Mouse (Mus musculus): ENCODE data around the gene Fam20a. TPM values are rescaled to one million over a fixed set of nuclear protein-coding genes. Genes with fewer than 3 reads are reported as not detected.
A peak's percentile ranks its signal among the peaks of the same experiment; 100 is the strongest.
"Not testable (repeated sequence)": the region's sequence is repeated elsewhere in the genome, so short reads cannot be mapped to it uniquely, and the experiment has no call there.

Fam20a gene
- polyA plus RNA-seq, 1 experiment from 2014 or later = 12.5 TPM

GRCm38 (mm10) chr11:109667371-109667770, 54.7 kb downstream of the Fam20a start:
- Histone ChIP-seq H3K4me3 (ENCODE audit: low read depth, low read length) (no peak overlapping the region), H3K4me2 (replicated peaks; ENCODE audit: low read depth, low read length) (no peak overlapping the region), H3K27ac (ENCODE audit: low read length) (no peak overlapping the region), H3K4me1 (ENCODE audit: insufficient read depth, low read depth, low read length) (no peaks in the 10 kb centered on the region), H3K27me3 (replicated peaks; ENCODE audit: insufficient read depth, low read length) (no peaks in the 10 kb centered on the region), H3K9ac (replicated peaks; ENCODE audit: low read depth) (no peak overlapping the region), H3K36me3 (ENCODE audit: insufficient read depth, low read length) (peaks cover 41% of the 10 kb centered on the region), H3K9me3 (ENCODE audit: low read length) (no peaks in the 10 kb centered on the region)
- TF ChIP-seq EP300 (IDR thresholded peaks at IDR 0.05) = no peak
- no peak for TF ChIP-seq CTCF (IDR thresholded peaks at IDR 0.05)
- ATAC-seq (no peak), DNase-seq (ENCODE audit: low spot score) (no peak)
- 89% methylated on average over 19 of the region's 19 CpGs for WGBS

DNA sequence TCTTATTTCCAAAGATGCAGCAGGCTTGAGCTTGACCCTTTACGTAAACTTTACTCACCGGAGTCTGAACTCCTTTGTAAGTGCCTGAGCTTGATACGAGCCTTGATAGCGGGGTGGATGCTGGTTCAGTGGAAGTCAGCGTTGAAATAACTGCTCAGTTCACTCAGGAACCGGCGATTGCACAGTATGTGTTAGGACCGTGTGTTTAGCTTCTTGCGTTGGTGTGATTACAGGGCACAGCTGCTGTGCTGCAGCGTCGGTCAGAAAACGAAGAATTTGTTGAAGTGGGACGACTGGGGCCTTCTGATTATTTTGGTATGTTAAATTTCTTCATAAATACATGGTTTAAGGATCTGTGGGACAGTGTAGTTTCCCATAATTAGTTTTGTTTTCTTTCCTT, 55.7 kb downstream of the Fam20a start:
- H3K9me3 ChIP-seq (ENCODE audit: low read length) = no peaks in the 10 kb centered on the region
- WGBS = 76% methylated on average over 13 of the region's 13 CpGs
- H3K4me3 ChIP-seq (ENCODE audit: low read depth, low read length) = no peak overlapping the region
- H3K36me3 ChIP-seq (ENCODE audit: insufficient read depth, low read length) = peaks cover 44% of the 10 kb centered on the region
- no peak overlapping the region for H3K4me2 ChIP-seq (replicated peaks; ENCODE audit: low read depth, low read length)
- no peak for TF ChIP-seq EP300 (IDR thresholded peaks at IDR 0.05)
- TF ChIP-seq CTCF (IDR thresholded peaks at IDR 0.05) = no peak
- H3K27me3 ChIP-seq (replicated peaks; ENCODE audit: insufficient read depth, low read length) = no peaks in the 10 kb centered on the region
- no peaks in the 10 kb centered on the region for H3K4me1 ChIP-seq (ENCODE audit: insufficient read depth, low read depth, low read length)
- no peak overlapping the region for H3K9ac ChIP-seq (replicated peaks; ENCODE audit: low read depth)
- 0 out of 2 replicates have a peak overlapping the region, but pooled peaks have one; percentile 32 for H3K27ac ChIP-seq (ENCODE audit: low read length)
- DNase-seq (ENCODE audit: low spot score) = peak; percentile 43
- peak; percentile 40; the same call in 1 of the 2 replicates for ATAC-seq

- Histone ChIP-seq H3K4me2 (replicated peaks; ENCODE audit: low read depth, low read length) (no peak overlapping the region), H3K4me3 (ENCODE audit: low read depth, low read length) (no peak overlapping the region), H3K27me3 (replicated peaks; ENCODE audit: insufficient read depth, low read length) (no peaks in the 10 kb centered on the region), H3K36me3 (ENCODE audit: insufficient read depth, low read length) (peaks cover 49% of the 10 kb centered on the region), H3K9ac (replicated peaks; ENCODE audit: low read depth) (no peak overlapping the region), H3K27ac (ENCODE audit: low read length) (no peak overlapping the region), H3K4me1 (ENCODE audit: insufficient read depth, low read depth, low read length) (no peaks in the 10 kb centered on the region), H3K9me3 (ENCODE audit: low read length) (no peaks in the 10 kb centered on the region)
- TF ChIP-seq EP300 (IDR thresholded peaks at IDR 0.05) (no peak), CTCF (IDR thresholded peaks at IDR 0.05) (no peak)
- DNase-seq (ENCODE audit: low spot score) = no peak
- ATAC-seq = no peak
- WGBS = 85% methylated on average over 6 of the region's 6 CpGs
These were observed 56.7 kb downstream of the Fam20a start for GRCm38 (mm10) chr11:109665424-109665823.

DNA sequence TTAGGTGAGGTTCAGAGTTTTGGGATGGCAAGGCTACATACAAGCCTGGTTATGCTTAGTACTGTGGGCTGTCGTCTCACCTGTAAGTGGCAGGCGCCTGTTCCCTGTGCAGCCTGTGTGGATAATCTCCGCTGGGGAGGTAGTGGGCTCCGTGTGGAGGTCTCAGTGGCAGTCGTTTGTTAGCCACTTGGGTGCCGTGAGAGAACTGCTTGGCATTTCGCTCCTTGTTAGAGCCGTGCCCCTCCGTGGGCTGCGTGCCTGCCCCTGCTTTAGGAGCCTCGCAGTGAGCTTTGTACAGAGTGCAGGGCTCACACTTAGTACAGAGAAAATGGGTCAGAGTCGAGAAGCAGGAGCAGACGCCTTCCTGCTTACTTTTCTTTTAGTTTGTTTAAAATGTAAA, 57.8 kb downstream of the Fam20a start:
- TF ChIP-seq CTCF (IDR thresholded peaks at IDR 0.05) (no peak), EP300 (IDR thresholded peaks at IDR 0.05) (no peak)
- Histone ChIP-seq H3K4me1 (ENCODE audit: insufficient read depth, low read depth, low read length) (no peaks in the 10 kb centered on the region), H3K9ac (replicated peaks; ENCODE audit: low read depth) (no peak overlapping the region), H3K27ac (ENCODE audit: low read length) (no peak overlapping the region), H3K4me2 (replicated peaks; ENCODE audit: low read depth, low read length) (no peak overlapping the region), H3K36me3 (ENCODE audit: insufficient read depth, low read length) (peaks cover 54% of the 10 kb centered on the region), H3K9me3 (ENCODE audit: low read length) (no peaks in the 10 kb centered on the region), H3K4me3 (ENCODE audit: low read depth, low read length) (no peak overlapping the region), H3K27me3 (replicated peaks; ENCODE audit: insufficient read depth, low read length) (no peaks in the 10 kb centered on the region)
- ATAC-seq (no peak), DNase-seq (ENCODE audit: low spot score) (no peak)
- 74% methylated on average over 13 of the region's 13 CpGs for WGBS

DNA sequence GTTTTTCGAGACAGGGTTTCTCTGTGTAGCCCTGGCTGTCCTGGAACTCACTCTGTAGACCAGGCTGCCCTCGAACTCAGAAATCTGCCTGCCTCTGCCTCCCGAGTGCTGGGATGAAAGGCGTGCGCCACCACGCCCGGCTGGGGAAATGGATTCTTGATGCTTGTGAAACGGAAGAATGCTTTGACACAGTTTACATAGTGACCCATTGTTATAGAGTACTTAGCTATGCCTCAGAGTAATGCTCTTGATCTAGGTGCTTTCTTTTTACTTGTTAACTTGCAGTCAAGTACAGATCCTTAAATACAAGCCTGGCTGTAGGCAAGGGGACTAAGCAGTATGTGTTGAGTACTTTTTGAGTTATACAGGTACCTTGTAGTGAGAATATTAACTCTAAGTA, 61.6 kb downstream of the Fam20a start:
- H3K4me1 ChIP-seq (ENCODE audit: insufficient read depth, low read depth, low read length); H3K4me3 ChIP-seq (ENCODE audit: low read depth, low read length); H3K9ac ChIP-seq (replicated peaks; ENCODE audit: low read depth); H3K4me2 ChIP-seq (replicated peaks; ENCODE audit: low read depth, low read length); H3K9me3 ChIP-seq (ENCODE audit: low read length); H3K27me3 ChIP-seq (replicated peaks; ENCODE audit: insufficient read depth, low read length); H3K27ac ChIP-seq (ENCODE audit: low read length): not testable (repeated sequence)
- peaks cover 27% of the 10 kb centered on the region for H3K36me3 ChIP-seq (ENCODE audit: insufficient read depth, low read length)
- peak; percentile 52; the same call in 1 of the 2 replicates for ATAC-seq
- 70% methylated on average over 8 of the region's 8 CpGs for WGBS
- peak; percentile 37 for DNase-seq (ENCODE audit: low spot score)

GRCm38 (mm10) chr11:109656232-109656631, 65.8 kb downstream of the Fam20a start:
- no peak overlapping the region for H3K9ac ChIP-seq (replicated peaks; ENCODE audit: low read depth)
- no peak overlapping the region for H3K4me2 ChIP-seq (replicated peaks; ENCODE audit: low read depth, low read length)
- no peak overlapping the region for H3K27ac ChIP-seq (ENCODE audit: low read length)
- ATAC-seq (no peak), DNase-seq (ENCODE audit: low spot score) (no peak)
- TF ChIP-seq EP300 (IDR thresholded peaks at IDR 0.05) = no peak
- H3K4me1 ChIP-seq (ENCODE audit: insufficient read depth, low read depth, low read length) = peaks cover 7% of the 10 kb centered on the region; the same call in 1 of the 2 replicates
- no peak overlapping the region for H3K4me3 ChIP-seq (ENCODE audit: low read depth, low read length)
- H3K27me3 ChIP-seq (replicated peaks; ENCODE audit: insufficient read depth, low read length) = no peaks in the 10 kb centered on the region
- H3K36me3 ChIP-seq (ENCODE audit: insufficient read depth, low read length) = peaks cover 9% of the 10 kb centered on the region
- 77% methylated on average over 7 of the region's 7 CpGs for WGBS
- no peaks in the 10 kb centered on the region for H3K9me3 ChIP-seq (ENCODE audit: low read length)

- H3K4me2 ChIP-seq (replicated peaks; ENCODE audit: low read depth, low read length) = no peak overlapping the region
- peaks cover 14% of the 10 kb centered on the region; the same call in 1 of the 2 replicates for H3K4me1 ChIP-seq (ENCODE audit: insufficient read depth, low read depth, low read length)
- no peak overlapping the region for H3K27ac ChIP-seq (ENCODE audit: low read length)
- DNase-seq (ENCODE audit: low spot score) = no peak
- H3K9ac ChIP-seq (replicated peaks; ENCODE audit: low read depth) = no peak overlapping the region
- no peak for ATAC-seq
- H3K4me3 ChIP-seq (ENCODE audit: low read depth, low read length) = no peak overlapping the region
- H3K36me3 ChIP-seq (ENCODE audit: insufficient read depth, low read length) = no peaks in the 10 kb centered on the region
- no peaks in the 10 kb centered on the region for H3K9me3 ChIP-seq (ENCODE audit: low read length)
- TF ChIP-seq EP300 (IDR thresholded peaks at IDR 0.05) (no peak), CTCF (IDR thresholded peaks at IDR 0.05) (no peak)
- H3K27me3 ChIP-seq (replicated peaks; ENCODE audit: insufficient read depth, low read length) = no peaks in the 10 kb centered on the region
- 82% methylated on average over 6 of the region's 6 CpGs for WGBS
These were observed 67.5 kb downstream of the Fam20a start for GRCm38 (mm10) chr11:109654581-109654980.
